8 mouse cellular contexts compared by ENCODE assay signal in the genomic region with DNA sequence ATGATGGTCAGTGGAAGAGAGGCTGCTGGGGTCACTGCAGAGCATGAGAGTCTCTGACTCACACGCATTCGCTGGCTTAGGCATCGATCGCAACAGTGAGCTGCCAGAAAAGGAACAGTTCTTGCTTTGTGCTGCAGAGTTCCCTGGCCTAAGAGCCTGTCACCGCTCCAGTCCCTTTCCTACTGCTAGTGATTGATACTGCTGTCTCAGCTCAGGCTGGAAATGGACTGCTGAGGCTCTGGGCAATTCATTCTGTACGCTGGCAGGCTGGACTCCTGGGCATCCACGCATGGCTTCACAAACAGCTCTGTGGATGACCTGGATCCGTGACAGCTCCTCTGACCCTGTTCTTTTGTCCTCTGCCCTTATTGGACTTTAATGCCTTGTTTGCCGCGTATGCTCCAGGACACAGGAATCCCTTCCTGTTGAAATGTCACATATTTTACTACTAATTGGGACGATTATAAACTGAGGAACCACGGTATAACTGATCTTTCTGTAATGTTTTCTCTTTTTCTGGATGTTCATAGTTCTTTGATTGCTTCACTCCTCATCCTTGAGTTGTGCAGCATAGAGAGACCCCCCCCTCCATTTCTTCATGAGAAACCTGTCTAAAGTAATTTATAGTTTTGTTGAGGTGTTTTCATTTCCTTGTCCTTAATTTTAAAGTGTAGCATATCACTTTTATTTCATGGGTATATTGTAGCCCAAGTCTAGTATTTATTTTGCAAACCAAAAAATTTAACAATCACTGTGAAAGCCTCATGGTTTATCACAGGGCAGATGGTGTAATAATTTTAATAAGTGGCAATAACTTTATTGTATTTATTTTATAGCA.
DNase-seq lines count a peak whose midpoint lies in the region.

No protein-coding gene starts in this region.

- peak; percentile 97 for DNase-seq in adipocyte (ENCODE audit: low spot score)
- DNase-seq in cerebellum, adult 9-10 months, result peak; percentile 90
- peak; percentile 57 to 60 for DNase-seq in frontal cortex, adult 2 months (ENCODE audit: extremely low spot score in 1 of 2, low spot score in 1 of 2)
- DNase-seq in heart, postnatal 4 days, result peak; percentile 73
- peak; percentile 23 to 75 for DNase-seq in layer of hippocampus, adult 18-20 months (ENCODE audit: low spot score in 2 of 2)
- peak; percentile 40 for DNase-seq in lung, postnatal 14 days
- DNase-seq in right cerebral cortex, adult 18-20 months, result peak; percentile 70
- no peak for DNase-seq in T-cell, adult 2 months (ENCODE audit: low spot score)
